Mouse (Mus musculus) fat pad, adult 2 months (tissue): Measurements from ENCODE around the gene Rimkla.

Experiments
- DNase-seq: peaks from one replicate; pipeline ENCODE4 v3.0.0-alpha.2; 2011; ENCODE audit warnings: low read depth, low spot score; ENCODE audit errors: extremely low read depth

Rimkla gene

DNA sequence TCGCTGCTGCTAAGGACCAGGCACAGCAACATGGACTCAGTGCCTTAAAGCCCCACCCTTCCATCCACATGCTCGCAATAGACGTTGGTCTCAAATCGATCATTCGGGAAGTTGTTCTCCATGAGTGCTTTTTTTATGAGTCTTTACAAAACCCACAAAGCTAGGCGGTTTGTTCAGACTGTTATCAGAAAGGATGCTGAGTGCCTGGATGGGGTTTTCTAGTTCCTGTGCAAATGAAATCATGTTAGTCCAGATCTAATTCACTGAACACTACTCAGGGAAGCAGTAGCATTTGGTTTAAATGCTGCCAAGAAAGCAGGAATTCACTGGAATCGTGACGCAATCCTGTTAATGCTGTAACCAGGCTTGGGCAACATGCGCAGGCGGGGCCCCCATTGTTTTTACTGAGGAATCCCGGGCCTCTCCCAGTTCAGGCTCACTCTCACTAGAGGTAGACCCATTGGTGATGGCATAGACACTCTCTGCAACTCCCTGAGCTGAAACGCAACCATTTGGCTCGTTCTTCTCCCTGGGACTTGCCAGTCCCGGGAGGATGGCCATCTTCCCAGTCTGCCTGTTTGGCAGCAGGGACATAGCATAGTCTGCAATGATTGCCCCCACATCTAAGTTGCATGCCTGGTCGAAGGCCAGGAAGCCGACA, 24.6 kb downstream of the Rimkla start:
- DNase-seq: peak; percentile 59

GRCm38 (mm10) chr4:119465841-119466240, 26.6 kb downstream of the Rimkla start:
- no peak for DNase-seq

DNA sequence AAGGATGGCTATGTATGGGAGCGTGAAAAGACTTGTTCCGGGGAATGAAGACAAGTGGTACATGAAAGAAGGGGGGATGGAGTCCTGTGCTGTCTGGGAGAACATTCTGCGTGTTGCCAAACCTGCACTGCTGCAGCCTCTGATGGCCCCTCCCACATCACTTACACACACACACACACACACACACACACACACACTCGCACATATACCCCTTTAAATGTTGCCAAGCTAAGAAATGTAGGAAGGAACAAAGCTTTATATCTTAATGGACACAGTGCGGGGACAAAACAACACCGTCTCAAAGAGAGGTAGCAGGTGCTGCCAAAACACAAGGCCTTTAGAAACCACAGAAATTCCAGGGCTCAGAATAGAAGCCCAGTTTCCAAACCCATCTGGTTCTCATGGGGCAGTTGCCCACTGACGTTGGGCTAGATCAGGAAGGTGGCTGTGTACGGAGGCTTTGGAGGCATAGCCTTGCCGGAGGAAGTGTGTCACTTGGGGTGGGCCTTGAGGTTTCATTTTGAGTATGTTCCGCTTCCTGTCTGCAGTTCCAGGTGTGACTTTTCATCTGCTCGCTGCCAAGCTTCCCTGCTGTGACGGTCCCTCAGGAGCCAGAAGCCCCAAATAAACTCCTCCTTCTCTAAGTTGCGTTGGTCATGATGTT, 28.5 kb downstream of the Rimkla start:
- DNase-seq: no peak

DNA sequence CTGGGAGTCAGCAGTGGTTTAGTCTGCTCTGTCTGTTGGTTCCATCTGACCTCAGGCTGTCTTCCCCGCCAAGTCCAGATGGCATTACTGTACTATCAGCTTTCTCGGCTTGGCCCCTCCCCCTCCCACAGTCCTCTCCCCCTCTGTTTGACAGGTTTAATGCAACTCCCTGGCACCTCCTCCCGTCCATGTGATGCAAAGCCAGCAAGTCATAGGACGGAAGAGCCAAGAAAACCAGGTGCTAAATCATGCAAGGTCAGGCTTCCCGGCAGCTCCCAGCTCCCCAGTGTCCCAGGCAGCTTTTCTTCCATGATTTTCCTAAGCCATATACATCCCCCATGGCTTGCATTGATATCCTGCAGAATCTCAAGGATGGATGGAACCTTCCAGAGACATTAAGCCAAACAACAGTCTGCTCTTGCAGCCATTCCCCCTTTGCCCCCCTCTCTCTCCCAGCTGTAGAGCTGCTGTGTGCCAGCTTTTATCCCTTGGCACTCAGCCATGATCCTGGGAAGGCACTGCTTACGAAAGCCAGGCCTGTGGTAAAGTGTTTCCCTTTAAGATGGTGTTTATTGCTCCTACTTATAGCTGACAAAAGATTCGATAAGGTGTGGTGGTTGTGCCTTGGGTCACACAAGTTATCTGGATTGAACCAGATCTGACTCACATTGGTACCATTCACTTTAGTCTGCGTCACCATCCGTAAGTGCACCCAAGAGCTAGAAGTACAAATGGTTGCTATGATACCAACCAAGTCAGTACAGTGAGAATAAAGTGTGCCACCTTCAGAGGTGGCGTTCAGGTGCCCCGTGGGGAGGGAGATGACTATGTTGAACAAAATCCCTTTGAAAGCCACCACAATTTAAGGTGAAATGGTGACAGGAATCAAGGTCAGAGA, 29.3 kb downstream of the Rimkla start:
- peak; percentile 52 for DNase-seq

GRCm38 (mm10) chr4:119462457-119462856, 30.0 kb downstream of the Rimkla start:
- peak; percentile 40 for DNase-seq

DNA sequence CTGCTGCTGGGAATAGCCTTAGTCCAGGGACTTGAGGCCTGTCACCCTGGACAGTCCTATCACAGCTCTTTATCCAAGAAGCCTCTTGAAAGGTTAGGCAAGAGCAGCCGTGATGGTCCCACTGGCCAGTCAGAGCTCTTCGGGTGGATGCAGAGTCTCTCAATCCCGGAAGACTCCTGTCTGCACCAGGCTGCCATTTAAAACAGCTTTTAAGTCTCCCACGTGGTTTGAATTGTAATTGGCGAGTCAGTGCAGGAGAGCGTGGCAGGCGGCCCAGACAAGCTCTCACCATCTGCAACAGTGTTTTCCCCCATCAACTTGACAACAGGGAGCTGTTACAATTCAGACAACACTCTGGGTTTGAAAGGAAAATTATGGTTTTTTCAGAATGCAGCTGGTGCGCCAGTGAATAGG, 31.7 kb downstream of the Rimkla start:
- no peak for DNase-seq

GRCm38 (mm10) chr4:119460296-119460695, 32.1 kb downstream of the Rimkla start:
- no peak for DNase-seq

GRCm38 (mm10) chr4:119453533-119453932, 38.9 kb downstream of the Rimkla start:
- DNase-seq: no peak

GRCm38 (mm10) chr4:119453128-119453527, 39.3 kb downstream of the Rimkla start:
- no peak for DNase-seq

DNA sequence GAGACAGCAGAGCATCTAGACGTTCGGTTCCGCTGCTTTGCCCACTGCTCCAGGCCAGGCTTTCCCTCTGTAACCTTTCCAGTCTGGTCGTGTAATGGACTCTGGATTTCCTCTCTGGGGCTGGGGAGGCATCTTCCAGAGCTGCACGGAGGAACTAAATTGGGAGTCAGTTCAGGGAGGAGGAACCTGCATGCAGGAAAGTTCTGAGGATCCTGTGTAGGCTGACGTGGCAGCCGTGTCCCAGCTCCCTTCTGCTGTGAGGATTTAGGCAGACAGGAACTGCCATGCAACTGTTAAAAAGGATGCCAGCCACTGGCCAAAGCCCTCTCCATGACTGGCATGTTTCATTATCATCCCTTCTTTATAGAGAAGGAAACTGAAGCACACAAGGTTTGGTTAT, 42.0 kb downstream of the Rimkla start:
- DNase-seq: no peak

GRCm38 (mm10) chr4:119447786-119448185, 44.6 kb downstream of the Rimkla start:
- no peak for DNase-seq

DNA sequence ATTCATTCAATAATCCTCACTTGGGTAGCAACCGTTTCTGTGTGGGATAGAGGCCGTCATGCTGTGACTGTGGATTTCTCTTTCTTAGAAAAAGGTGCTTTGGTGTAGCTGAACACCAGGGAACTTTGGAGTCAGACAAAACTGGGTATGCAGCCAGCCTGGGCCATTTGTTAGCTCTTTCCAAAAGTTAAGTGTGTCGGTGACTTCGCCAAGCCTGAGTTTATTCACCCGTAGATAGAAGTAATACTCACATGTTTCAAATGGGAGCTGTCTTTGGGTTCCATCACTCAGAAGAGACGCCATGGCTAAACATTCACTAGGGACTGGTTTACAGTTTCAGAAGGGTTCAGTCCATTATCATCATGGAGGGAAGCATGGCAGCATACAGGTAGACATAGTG, 45.2 kb downstream of the Rimkla start:
- DNase-seq: no peak

GRCm38 (mm10) chr4:119442539-119442938, 49.9 kb downstream of the Rimkla start:
- DNase-seq: no peak

- DNase-seq: no peak
These were observed 50.6 kb downstream of the Rimkla start for GRCm38 (mm10) chr4:119441836-119442235.

- no peak for DNase-seq
These were observed 54.5 kb downstream of the Rimkla start for GRCm38 (mm10) chr4:119437936-119438335.

DNA sequence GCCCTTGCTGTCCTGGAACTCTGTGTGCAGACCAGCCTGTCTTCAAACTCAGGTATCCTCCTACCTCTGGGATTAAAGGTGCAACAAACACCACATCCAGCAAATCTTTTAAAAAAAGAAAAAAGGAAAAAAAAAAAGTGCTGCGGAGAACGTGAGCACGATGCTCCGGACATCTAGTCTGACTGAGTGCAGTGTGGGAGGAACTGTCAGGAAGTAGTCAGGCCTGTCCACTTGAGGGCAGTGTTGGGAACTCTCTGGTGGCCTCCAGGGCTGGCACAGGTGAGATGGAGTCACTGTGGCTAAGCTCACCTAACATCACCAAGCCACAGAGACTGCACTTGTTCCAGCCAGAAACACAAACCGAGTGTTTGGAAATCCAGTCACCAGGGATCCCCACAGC, 61.8 kb downstream of the Rimkla start:
- DNase-seq: no peak

- DNase-seq: no peak
These were observed 64.7 kb downstream of the Rimkla start for GRCm38 (mm10) chr4:119427680-119428079.

DNA sequence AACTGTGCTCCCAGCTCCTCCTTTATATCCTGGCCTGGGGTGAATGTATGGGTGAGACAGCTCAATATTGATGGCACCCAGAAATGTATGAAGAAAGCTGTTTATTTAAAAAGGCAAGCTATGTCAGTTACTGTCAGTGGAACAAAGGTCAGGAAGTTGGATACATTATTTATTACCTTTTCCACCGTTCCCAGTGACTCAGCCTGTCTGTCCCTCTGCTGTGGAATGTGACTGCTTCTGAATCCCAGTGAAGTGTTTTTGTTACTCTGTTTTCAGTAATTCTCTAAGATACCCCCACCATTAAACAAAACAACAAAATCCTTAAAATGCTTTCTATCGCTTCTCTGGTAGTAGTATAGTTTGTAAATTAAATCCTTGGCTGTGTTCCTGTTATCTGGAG, 66.8 kb downstream of the Rimkla start:
- DNase-seq: no peak

GRCm38 (mm10) chr4:119425077-119425476, 67.4 kb downstream of the Rimkla start:
- DNase-seq: no peak

DNA sequence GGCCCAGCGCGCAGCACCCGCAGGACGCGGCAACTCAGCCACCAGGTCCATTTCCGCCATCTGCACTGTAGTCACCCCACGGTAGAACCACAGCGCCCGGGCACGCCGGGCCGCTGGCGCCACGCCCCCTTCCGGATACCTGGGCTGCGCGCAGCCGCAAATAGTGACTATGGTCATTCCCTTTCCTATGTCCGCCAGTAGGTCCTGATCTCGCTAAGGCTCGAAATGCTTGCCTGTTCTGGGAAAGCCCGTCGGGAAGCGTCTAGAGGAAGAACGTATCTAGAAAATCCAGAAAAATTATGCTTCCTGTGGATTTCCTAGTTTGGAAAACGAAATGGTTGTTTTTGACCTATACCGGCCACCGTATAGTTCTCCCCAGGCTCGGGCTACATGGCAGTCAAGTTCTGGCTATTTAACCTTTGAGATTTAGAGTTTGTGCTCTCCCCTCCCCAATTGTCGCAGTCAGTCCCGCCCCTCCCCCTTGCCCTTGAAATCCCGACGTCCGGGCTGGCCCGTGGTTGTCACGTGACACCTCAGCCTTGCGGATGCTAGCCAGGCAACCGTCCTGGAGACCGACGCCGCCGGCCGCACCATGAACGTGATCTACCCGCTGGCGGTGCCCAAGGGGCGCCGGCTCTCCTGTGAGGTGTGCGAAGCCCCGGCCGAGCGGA, 70.0 kb downstream of the Rimkla start, which contains the start of the genes Ppcs and Zmynd12:
Gene Ppcs (minus strand): TSS at position 127 of the 671 bp plus-strand sequence.
Gene Zmynd12 (plus strand): TSS at position 521 of the 671 bp plus-strand sequence.
- DNase-seq: no peak

GRCm38 (mm10) chr4:119421921-119422293, 70.5 kb downstream of the Rimkla start:
- no peak for DNase-seq
